Mouse (Mus musculus) thymus, adult 2 months (tissue): ENCODE measurements around the gene Thada.

ENCODE experiments used
- CTCF ChIP-seq: fragments of 200-500 bp; IDR thresholded peaks from 2 replicates; pipeline ENCODE4 v1.5.1; 2012; ENCODE audit warnings: mild to moderate bottlenecking, control low read depth, low read length, moderate library complexity, borderline replicate concordance; ENCODE audit not compliant: control insufficient read depth, poor library complexity, insufficient read depth; ENCODE audit errors: extremely low read depth
- POLR2A ChIP-seq: fragments of 200-500 bp; IDR thresholded peaks from 2 replicates; pipeline ENCODE4 v1.6.1; 2012; ENCODE audit warnings: mild to moderate bottlenecking, low read length, control low read depth, moderate library complexity; ENCODE audit not compliant: control insufficient read depth, poor library complexity, insufficient read depth; ENCODE audit errors: extremely low read depth

GRCm38 (mm10) chr17:84154302-84155028 is 311.5 kb downstream of the Thada start:
- no peak for TF ChIP-seq POLR2A
- no peak for TF ChIP-seq CTCF
